Mouse (Mus musculus) gastrocnemius, adult 2 months (tissue): ENCODE measurements at regions not wholly inside any gene's neighbourhood (a gene's known extent, or its start where the extent isn't known, plus 50 kb on each side); places are given as distances from the start of the nearest gene placed in this dataset.
A peak's percentile ranks its signal among the peaks of the same experiment; 100 is the strongest.

Experiments used
- DNase-seq: peaks from one replicate; pipeline ENCODE4 v3.0.0; 2022
- H3K27ac ChIP-seq: fragments of 200-600 bp; 2 replicates; pipeline ENCODE4 v1.8.1; 2022; ENCODE audit warnings: mild to moderate bottlenecking
- H3K4me3 ChIP-seq: fragments of 200-600 bp; 2 replicates; pipeline ENCODE4 v1.8.1; 2022; ENCODE audit warnings: mild to moderate bottlenecking, moderate library complexity
- CTCF ChIP-seq: fragments of 200-600 bp; IDR thresholded peaks from 2 replicates; pipeline ENCODE4 v1.8.1; 2022; ENCODE audit warnings: antibody characterized with exemption, mild to moderate bottlenecking, moderate library complexity
- intact Hi-C: fragments of 180-260 bp; cut with DNase I; formaldehyde crosslinking; loops from one replicate; pipeline ENCODE4 v1.15.1; 2025

DNA sequence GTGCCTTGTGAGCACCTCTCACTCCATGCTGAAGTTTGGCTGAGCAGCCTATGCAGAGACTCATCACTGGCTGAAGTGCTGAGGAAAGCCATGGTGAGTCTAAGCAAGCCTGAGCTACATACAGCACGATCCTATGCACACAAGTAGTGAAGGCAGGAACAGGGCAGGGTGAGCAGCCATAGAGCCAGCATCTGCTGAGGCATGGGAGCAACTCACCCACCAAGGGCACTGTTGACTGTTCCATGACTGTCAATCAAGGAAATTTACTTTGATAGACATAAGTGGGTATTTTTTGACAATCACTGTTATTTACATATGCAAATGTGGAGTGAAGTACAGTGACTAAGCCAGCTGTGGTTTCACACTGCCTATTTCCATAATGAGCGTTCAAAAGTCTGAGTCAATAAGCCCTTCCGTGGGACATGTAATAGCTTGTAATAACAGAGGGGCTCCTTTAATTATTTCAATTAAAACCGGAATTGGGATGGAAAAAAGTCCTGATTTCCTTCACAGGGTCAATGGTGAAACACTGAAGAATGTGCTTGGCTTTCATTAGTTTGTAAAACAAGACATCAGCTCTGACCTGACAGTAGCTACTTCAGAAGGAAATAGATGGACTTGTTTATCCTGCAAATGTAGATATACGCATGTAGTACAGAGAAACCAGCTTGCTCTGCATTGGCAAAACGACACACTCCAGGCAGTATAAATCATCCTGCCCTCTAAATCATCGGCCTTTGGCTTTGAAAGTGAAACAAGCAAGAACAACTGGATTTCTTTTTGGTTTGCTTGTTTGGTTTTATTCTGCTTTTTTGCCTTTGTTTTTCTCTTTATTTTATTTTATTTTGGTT is 62.1 kb downstream of the Tuba3b start:
- intact Hi-C loops, result no loop called here
- TF ChIP-seq CTCF, result no peak
- H3K27ac ChIP-seq, result no peak overlapping the region
- H3K4me3 ChIP-seq, result no peak overlapping the region
- no peak for DNase-seq

- TF ChIP-seq CTCF, result no peak
- no peak for DNase-seq
- Histone ChIP-seq H3K27ac (no peak overlapping the region), H3K4me3 (no peak overlapping the region)
- intact Hi-C loops, result no loop called here
Observed at GRCm38 (mm10) chr6:145679516-145679915, 64.0 kb downstream of the Tuba3b start.

DNA sequence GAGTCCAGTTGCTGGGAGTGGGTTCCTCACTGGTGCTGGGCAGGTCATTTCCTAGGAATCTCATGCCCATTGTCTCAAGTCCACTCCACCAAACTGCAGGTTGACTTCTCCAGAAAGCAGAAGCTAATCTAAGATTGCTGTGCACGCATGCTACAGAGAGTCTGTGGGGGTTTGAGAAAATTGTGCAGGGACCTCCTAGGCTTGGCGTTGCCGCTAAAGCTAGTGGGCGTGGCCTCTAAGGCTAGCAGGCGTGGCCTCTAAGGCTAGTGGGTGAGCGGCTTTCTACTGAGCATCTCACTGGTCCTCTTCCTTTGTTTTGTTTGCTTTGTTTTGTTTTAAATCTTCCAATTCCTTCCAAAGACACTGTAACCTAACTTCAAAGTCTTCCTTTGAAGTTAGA is 59.5 kb upstream of the Rassf8 start:
- Histone ChIP-seq H3K4me3 (no peak overlapping the region), H3K27ac (no peak overlapping the region)
- intact Hi-C loops, result loop anchor here (5.0 kb wide), 1 partner anchor 60 kb away; the partner anchor contains the start of gene Rassf8
- no peak for DNase-seq
- TF ChIP-seq CTCF, result no peak

DNA sequence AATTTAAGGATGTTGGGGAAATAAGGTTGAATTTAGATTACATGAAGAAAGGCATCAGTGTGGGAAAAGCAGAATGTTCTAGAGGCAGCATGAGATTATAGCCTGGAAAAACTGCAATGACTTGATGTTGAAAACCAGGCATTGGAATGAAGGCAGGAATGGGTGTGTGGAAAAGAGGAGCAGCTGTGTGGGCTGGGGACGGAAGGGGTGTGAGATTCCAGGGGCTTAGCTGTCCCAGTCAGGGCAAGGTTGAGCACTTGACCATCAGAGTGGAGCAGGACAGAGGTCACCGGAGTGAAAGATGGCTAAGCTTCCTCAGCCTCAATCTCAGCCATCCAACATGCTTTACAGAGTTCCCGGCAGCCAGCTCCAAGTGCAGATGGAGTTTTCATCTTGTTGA is 54.9 kb upstream of the Rassf8 start:
- TF ChIP-seq CTCF, result no peak
- Histone ChIP-seq H3K27ac (no peak overlapping the region), H3K4me3 (no peak overlapping the region)
- intact Hi-C loops, result no loop called here
- peak; percentile 26 for DNase-seq

GRCm38 (mm10) chr6:145694817-145695216 is 51.7 kb upstream of the Rassf8 start:
- no peak for TF ChIP-seq CTCF
- intact Hi-C loops, result no loop called here
- Histone ChIP-seq H3K4me3 (no peak overlapping the region), H3K27ac (no peak overlapping the region)
- no peak for DNase-seq
